8 mouse cellular contexts compared by ENCODE assay signal in genomic region chr3:98383024-98383790, GRCm38 (mm10). TPM values are rescaled to one million over a fixed set of nuclear protein-coding genes. Genes with fewer than 3 reads are reported as not detected.
DNase-seq lines count a peak whose midpoint lies in the region; ATAC-seq lines count a peak whose summit lies in the region.

No protein-coding gene starts in this region.

- no peak for ATAC-seq in erythroblast, adult 5-6 weeks (replicated peaks; ENCODE audit: low FRiP score, poor library complexity, severe bottlenecking)
- no peak; the same call in 1 of the 2 replicates for ATAC-seq in intestine, embryonic 14.5 days (replicated peaks; ENCODE audit: low FRiP score, low TSS enrichment, low read depth)
- peak; percentile 63 for ATAC-seq in neural tube, embryonic 12.5 days (ENCODE audit: low FRiP score, low read depth)

- no peaks in the 10 kb centered on the region; the same call in 1 of the 2 replicates for H3K4me1 ChIP-seq in erythroblast, embryonic 14.5 days (ENCODE audit: control insufficient read depth)
- H3K4me1 ChIP-seq in intestine, embryonic 14.5 days (replicated peaks; ENCODE audit: control insufficient read depth, insufficient read depth, low read length), result peaks cover 17% of the 10 kb centered on the region
- peaks cover 19% of the 10 kb centered on the region for H3K4me1 ChIP-seq in neural tube, embryonic 12.5 days

- H3K4me3 ChIP-seq in erythroblast, embryonic 14.5 days (replicated peaks), result peak overlapping the region; percentile 47
- peak overlapping the region; percentile 95 for H3K4me3 ChIP-seq in intestine, embryonic 14.5 days (ENCODE audit: low read depth, low read length)
- peak overlapping the region; percentile 86 for H3K4me3 ChIP-seq in neural tube, embryonic 12.5 days

- peaks cover 33% of the 10 kb centered on the region for H3K27me3 ChIP-seq in erythroblast, embryonic 14.5 days (ENCODE audit: control insufficient read depth)
- H3K27me3 ChIP-seq in intestine, embryonic 14.5 days (replicated peaks; ENCODE audit: control insufficient read depth, insufficient read depth, low read length), result no peaks in the 10 kb centered on the region
- H3K27me3 ChIP-seq in neural tube, embryonic 12.5 days (replicated peaks), result no peaks in the 10 kb centered on the region

- 11% methylated on average over 21 of the region's 21 CpGs for WGBS in intestine, embryonic 14.5 days
- 7% methylated on average over 21 of the region's 21 CpGs for WGBS in neural tube, embryonic 12.5 days

- H3K36me3 ChIP-seq in erythroblast, embryonic 14.5 days (ENCODE audit: control insufficient read depth), result no peaks in the 10 kb centered on the region
- no peaks in the 10 kb centered on the region for H3K36me3 ChIP-seq in intestine, embryonic 14.5 days (ENCODE audit: control insufficient read depth, insufficient read depth, low read length)
- no peaks in the 10 kb centered on the region for H3K36me3 ChIP-seq in neural tube, embryonic 12.5 days

- H3K9ac ChIP-seq in intestine, embryonic 14.5 days (ENCODE audit: low read length), result peak overlapping the region; percentile 83
- H3K9ac ChIP-seq in neural tube, embryonic 12.5 days, result peak overlapping the region; percentile 93

- DNase-seq in 3134 (ENCODE audit: extremely low read depth, insufficient read length, low spot score), result peak; percentile 69
- peak; percentile 59 to 73 for DNase-seq in cerebellum, postnatal 14 days
- DNase-seq in intestine, embryonic 14.5 days (ENCODE audit: low spot score), result no peak
- no peak for DNase-seq in Muller cell, postnatal 12 days (ENCODE audit: inconsistent ontology term)
- DNase-seq in T-cell, adult 2 months (ENCODE audit: low spot score), result no peak

- no peaks in the 10 kb centered on the region for H3K9me3 ChIP-seq in erythroblast, embryonic 14.5 days (ENCODE audit: control insufficient read depth, low read length)
- H3K9me3 ChIP-seq in intestine, embryonic 14.5 days (ENCODE audit: control insufficient read depth, low read length), result no peaks in the 10 kb centered on the region
- H3K9me3 ChIP-seq in neural tube, embryonic 12.5 days, result no peaks in the 10 kb centered on the region

- no peak overlapping the region; the same call in 1 of the 2 replicates for H3K27ac ChIP-seq in intestine, embryonic 14.5 days (ENCODE audit: low read depth)
- H3K27ac ChIP-seq in neural tube, embryonic 12.5 days, result peak overlapping the region; percentile 80; the same call in 1 of the 2 replicates

- H3K4me2 ChIP-seq in intestine, embryonic 14.5 days (ENCODE audit: low read length), result peak overlapping the region; percentile 98
- peak overlapping the region; percentile 83 for H3K4me2 ChIP-seq in neural tube, embryonic 12.5 days (replicated peaks)

RNA-seq across cellular contexts. Expression of gene Zfp697, which starts 0.9 kb away (rescaled TPM):
- not detected in 2 replicates for polyA plus RNA-seq in erythroblast, embryonic 14.5 days (2012)
- total RNA-seq in erythroblast, adult 5-6 weeks (2015; ENCODE audit: low replicate concordance), result 1.2 TPM in 1 of 2 replicates, not detected in the other
- 0.09 and 0.14 TPM in 2 replicates for total RNA-seq in erythroblast, adult 5-6 weeks (2017; ENCODE audit: low replicate concordance)
- polyA plus RNA-seq in intestine, embryonic 14.5 days (2014; fragmentation: Nextera tagmentation; extraction: Ambion mirVana), result 9.9 and 11.5 TPM in 2 replicates
- 11.8 and 12.3 TPM in 2 replicates for polyA plus RNA-seq in neural tube, embryonic 12.5 days (2016; fragmentation: Nextera tagmentation; extraction: Ambion mirVana)

RNA-seq across cellular contexts. Expression of gene Phgdh, which starts 43.4 kb away (rescaled TPM):
- polyA plus RNA-seq in erythroblast, embryonic 14.5 days (2012), result 3.6 and 3.9 TPM in 2 replicates
- 9.4 and 11.5 TPM in 2 replicates for total RNA-seq in erythroblast, adult 5-6 weeks (2015; ENCODE audit: low replicate concordance)
- total RNA-seq in erythroblast, adult 5-6 weeks (2017; ENCODE audit: low replicate concordance), result 26.4 and 30.0 TPM in 2 replicates
- 290 and 310 TPM in 2 replicates for polyA plus RNA-seq in intestine, embryonic 14.5 days (2014; fragmentation: Nextera tagmentation; extraction: Ambion mirVana)
- 206 and 215 TPM in 2 replicates for polyA plus RNA-seq in neural tube, embryonic 12.5 days (2016; fragmentation: Nextera tagmentation; extraction: Ambion mirVana)

Comparison
In these comparisons a context has a peak if more than half of its experiments do, and no peak if none do; other contexts are left out.
1. DNase-seq: peak in 3134 (single experiment) and cerebellum, postnatal 14 days (2 of 2); none in intestine, embryonic 14.5 days (single experiment), Muller cell, postnatal 12 days (single experiment) and T-cell, adult 2 months (single experiment).
2. RNA of gene Zfp697, which starts 0.9 kb away (polyA plus RNA-seq): 11.8 to 12.3 TPM in neural tube, embryonic 12.5 days and 9.9 to 11.5 TPM in intestine, embryonic 14.5 days; not detected in erythroblast, embryonic 14.5 days; every median in the first group is over 10 times any median in the second.
3. RNA of gene Phgdh, which starts 43.4 kb away (polyA plus RNA-seq): 290 to 310 TPM in intestine, embryonic 14.5 days and 206 to 215 TPM in neural tube, embryonic 12.5 days; 3.6 to 3.9 TPM in erythroblast, embryonic 14.5 days; every median in the first group is over 10 times any median in the second.
4. Peak in every context shown above with its lines, with median percentiles within 50 percentile points of each other: H3K4me3 ChIP-seq.